Mouse (Mus musculus): ENCODE data around the gene Pakap.

The Pakap gene

DNA sequence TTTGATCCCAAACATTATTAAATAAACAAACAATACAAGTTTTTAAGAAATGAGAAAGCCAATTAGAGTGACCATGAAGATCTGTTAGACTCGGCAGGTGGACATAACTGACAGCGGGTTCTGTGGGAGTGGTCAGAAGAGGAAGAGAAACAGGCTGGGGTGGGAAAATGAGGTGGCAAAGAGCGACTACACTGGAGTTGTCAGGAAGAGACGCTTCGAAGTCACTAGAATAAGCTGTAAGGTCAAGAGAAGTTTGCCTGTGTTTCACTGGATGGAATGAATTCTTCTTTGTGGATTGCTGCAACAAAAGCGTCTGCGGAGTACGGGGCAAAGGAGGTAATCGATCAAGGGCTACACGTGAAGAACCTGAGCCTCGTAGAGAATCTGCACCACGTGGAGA lies 109.9 kb downstream of the Pakap start:
- DNase-seq (ENCODE audit: low spot score), result no peak

DNA sequence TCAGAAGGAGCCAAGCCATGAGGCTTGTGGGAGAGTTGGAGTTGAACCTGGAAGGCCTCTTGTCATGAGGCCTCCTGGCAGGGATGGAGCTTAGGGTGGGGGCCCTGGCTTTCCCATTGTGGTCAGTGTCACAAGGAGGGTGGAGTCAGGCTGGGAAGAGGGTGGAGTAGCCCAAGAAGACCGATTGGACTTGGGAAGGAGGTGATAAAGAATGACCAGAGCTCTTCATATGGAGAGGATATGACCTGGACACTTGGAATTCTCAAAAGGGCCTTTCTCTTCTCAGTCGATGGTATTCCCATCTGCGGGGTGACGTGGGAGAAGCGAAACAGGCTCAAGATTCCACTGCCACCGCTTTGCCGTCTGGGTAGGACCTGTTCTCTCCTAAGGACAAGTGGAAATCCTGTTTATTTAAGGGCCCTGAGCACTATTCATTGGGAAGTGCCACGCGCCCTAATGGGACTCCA lies 111.0 kb downstream of the Pakap start:
- DNase-seq (ENCODE audit: low spot score), result no peak

DNA sequence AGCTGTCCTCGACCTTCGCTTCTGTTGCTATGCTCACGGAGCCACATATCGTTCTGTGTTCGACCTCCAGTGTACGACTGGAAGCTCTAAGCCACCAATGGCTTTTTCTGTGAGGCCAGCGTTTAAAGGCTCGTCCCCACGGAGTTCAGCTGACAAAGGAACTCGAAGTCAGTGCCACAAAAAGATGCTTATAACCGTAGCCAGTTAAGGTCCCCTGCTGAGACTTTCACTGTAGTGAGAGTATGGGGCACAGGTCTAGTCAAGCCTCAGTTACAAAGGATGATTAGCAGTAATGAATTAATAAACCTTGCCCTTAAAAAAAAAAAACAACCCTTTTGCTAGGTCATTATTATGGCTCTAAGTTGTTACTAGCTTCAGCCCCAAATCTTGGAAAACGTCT lies 112.2 kb downstream of the Pakap start:
- no peak for DNase-seq (ENCODE audit: low spot score)

DNA sequence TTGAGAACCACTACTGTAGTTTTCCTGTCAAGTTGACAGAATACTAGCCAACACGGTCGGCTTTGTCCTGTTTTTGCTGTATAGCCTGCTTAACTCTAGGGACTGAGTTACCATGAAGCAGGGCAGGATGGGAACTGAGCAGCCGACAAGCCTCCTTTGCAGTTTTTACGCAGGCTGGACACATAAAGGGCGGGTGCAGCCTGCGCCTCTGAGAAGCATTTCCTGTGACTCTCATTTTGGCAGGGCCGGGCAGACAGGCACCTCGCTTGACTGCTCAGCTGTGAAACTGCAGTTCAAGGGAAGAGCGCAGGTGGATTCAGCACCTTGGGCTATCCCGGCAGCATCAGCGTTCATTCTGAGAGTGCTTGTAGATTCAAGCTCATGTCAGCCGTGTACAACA lies 113.5 kb downstream of the Pakap start:
- DNase-seq (ENCODE audit: low spot score), result no peak

DNA sequence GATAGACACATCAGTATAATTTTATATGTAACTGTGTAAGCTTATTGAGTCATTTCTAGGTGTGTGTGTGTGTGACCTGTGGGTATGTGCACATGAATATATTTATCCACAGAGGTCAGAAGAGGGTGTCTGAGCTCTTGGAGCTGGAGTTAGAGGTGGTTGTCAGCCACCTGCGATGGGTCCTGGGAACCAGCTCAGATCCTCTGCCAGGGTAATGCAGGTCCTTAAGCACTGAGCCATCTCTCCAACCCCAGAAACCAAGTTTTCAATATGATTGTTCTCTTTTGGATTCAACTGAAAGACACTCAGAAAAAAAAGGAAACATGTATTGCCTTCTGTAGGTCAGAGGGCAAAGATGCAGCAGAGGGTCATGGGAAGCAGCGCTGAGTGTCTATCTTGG lies 114.4 kb downstream of the Pakap start:
- DNase-seq (ENCODE audit: low spot score), result no peak

DNA sequence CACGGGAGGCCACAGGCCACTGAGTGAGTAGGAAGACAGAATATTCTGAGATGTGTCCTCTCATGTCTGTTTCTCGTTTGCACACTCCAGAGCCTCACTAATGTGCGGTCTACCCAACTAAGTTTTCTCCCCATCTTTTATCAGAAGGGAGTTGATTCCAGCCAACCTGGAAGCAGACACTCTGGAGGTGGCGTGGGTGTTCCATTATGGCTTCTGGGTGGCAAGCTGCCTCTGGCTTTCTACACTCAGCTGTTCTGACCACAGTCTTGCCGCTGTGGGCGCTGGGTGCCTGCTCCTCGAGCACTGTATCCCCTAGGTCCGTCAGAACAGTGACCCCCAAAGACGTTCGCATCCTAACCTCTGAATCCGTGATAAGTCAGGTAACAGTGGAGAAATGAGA lies 115.0 kb downstream of the Pakap start:
- DNase-seq (ENCODE audit: low spot score), result no peak

DNA sequence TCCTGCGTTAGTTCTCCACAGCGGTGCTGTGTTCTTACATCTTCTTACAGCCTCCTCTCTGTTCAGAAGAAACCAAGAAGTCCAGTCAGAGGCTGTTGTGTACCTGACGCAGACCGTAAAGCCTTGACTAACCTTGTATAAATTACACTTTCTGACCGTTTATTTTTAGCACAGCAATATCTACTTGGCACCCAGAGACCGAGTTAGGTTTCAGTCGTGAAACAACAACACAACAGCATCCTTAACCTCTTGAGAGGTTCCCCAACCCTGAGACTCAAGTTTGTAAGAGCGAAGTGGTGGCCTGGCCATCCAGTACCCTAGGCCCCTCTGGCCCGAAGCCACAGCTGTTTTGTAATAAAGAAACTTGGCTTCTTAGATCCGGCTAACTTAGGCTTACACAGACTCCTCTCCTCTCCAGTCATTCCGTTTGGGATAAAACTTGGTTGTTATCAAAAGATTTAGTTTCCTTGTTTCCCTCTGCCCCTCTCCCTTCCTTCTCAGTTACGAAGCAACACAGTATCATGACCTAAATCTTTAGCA lies 116.8 kb downstream of the Pakap start:
- DNase-seq (ENCODE audit: low spot score), result no peak

DNA sequence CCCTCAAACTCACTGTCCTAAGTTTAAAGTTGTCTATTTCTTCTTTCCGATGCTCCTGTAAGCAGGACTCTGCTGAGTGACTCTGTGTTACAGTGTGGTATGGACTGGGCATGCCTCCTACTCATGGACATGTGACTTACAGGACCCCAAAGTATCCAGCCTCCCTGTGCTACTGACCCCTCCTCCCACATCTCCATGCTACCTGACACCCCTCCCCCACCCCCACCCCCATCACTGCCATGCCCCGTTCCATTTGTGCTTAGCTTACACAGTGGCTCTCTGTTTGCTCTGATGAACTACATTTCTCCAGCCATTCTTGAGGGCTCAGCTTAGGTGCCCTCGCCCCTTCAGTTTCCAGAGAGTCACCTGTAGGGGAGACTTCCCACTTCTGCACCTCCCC lies 118.8 kb downstream of the Pakap start:
- DNase-seq (ENCODE audit: low spot score), result no peak

DNA sequence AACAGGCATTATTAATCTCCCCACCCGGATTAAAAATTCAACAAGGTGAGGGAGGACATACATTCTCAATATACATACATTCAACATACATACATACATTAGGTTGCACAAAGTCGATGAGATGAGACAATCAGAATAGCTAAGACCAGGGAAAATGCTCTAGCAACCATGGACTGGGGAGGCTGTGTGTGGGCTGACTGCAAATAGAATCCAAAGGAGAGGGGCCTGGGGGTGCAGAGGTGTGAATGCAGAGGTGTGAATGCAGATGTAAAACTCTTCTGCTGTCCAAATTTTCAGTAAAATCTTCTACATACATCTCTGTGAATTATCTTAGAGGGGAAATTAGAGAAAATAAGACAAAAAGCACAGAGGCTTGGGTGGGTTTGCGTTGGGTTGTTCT lies 119.6 kb downstream of the Pakap start:
- no peak for DNase-seq (ENCODE audit: low spot score)

DNA sequence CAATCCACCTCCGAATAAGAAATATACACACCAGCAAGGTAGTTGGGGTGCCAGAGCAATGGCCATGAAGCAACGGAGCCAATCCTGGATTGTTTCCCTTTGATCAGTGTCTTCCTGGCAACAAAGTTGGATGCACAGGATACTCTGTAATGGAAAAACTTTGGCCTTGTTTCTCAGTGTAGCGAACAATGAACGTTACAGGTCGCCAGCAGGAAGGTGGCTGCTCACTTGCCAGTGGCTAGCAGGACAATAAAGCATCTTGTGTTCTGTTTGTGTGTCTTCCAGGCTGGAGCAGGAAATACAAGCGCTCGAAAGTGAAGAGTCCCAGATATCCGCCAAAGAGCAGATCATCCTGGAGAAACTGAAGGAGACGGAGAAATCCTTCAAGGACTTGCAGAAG lies 120.2 kb downstream of the Pakap start:
- no peak for DNase-seq (ENCODE audit: low spot score)

DNA sequence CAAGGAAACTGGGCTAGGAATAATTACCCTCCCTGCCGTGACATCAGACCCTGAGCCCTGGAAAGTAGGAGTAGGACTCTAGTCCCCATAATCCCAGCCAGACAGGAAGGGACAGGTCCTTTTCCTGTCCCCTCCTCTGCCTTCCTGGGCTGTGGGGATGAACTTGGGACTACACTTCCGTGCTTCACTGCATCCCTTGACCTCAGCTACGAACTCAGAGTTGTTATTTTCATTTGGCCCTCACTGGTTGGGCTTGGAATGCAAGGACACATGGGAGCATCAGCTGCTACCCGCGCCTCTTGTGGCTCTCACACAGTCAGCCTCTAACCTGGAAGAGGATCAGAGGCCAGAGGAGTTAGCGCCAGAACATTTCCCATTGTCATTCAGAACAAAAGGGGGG lies 122.0 kb downstream of the Pakap start:
- DNase-seq (ENCODE audit: low spot score), result no peak

DNA sequence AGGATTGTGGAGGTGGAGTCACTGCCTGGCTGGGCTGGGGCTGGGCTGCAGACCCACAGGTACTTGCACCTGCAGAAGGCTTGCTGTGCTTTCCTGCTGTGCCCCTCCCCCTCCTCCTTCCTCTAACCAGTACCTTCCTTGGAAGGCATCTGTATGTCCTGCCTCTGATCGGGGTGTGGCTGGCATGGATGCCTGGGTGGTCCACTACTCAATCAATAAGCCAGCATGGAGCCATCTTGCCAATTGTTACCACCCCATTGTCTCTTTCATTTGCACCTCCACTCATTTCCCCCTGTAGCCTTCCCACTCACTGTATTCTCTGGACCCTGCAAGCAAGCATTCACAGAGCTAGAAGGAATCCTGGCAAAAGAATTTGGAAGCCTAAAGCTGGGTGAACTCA lies 122.8 kb downstream of the Pakap start:
- DNase-seq (ENCODE audit: low spot score), result no peak

DNA sequence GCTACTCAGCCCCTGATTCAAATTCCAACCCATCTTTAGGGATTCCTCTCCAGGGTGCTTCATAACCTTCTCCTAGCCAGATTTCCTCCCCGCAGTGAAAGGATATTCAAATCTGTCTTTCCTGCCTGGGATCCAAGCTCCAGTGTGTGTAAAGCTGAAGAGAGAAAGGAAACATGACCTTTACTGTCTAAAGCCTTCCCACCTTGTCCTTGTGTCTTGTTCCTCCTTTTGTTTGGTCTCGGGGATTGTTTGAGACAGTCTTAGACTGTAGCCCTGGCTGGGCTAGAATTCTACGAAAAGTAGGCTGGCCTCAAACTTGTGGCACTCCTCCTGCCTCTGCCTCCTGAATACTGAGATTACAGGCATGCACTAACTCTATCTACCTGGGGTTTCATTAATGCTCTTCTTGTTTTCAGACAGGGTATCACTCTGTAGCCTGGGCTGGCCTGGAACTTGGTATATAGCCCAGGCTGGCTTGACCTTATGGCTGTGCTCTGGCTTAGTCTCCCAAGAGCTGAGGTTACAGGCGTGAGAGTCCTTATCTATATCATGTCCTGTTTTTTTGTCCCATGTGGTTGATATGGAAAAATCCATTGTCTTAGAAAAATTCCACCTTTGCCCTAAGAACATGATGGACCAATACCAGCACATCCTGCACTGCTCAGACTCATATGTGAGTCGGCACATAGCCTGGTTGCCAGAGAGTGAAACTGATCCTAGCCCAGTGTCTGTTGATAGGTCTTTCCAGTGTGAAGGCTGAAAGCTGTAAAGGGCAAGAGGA lies 126.6 kb downstream of the Pakap start:
- no peak for DNase-seq (ENCODE audit: low spot score)

DNA sequence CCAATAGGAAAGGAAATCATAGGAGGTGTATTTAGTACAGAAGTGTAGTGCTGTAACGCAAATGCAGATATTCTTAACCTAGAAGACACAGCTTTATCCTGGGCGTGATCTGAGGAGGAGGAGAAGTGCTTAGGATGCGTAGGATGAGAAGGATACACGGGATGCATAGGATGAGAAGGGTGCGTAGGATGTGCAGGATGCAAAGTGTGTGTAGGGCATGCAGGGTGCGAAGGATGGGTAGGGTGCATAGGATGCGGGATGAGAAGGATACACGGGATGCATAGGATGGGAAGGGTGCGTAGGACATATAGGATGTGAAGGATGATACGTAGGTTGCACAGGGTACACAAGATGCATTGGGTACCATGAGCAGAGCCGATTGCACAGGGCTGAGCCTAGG lies 129.0 kb downstream of the Pakap start:
- DNase-seq (ENCODE audit: low spot score), result no peak

DNA sequence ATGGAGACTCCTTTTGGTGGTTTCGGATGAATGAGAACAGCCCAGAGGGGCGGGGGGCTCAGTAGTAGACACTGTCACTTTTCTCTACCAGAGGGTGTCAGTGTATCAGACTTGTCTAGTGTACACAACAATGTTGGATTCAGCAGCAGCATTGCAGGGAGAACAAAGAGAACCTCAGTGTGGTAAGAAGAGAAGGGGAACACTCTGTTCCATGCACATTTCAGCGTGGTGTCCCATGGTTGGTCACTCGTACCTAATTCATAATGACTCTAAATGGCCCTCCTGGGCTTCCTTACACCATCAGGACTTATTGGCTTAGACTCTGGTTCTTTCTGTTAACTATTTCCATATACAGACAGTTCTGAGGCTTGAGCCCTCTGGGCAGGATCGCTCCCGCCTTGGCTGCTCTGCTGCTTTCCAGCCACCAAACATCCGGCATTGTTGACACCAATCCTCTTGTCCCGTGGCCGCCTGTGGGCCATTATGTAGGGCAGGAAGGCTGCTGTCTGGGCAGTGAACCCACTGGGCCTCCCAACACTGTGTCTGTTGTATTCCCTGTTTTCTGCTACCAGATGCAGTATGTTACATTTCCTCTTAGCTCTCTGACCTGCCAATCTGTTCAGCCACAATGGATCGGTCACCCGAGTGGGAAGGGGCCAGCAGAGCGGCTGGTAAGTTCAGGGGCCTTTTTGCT lies 130.1 kb downstream of the Pakap start:
- no peak for DNase-seq (ENCODE audit: low spot score)

DNA sequence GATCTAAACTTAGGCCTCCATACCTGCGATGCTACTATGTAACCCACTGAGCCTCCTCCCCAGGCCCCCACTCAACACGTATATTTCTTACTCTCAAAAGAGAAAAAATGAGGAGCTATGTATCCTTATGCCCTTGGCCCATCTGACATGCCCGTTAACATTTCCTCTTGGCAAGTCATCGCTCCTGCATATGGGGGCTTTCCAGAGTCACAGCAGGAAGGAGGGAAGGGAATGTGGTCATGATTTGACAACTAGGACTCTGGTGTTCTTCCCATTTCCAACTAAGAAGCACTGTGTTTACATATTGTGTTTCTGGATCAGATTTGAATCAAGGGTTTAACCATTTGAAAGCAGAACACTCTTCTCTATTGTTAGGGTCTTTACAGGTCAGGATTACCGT lies 133.6 kb downstream of the Pakap start:
- DNase-seq (ENCODE audit: low spot score), result no peak

DNA sequence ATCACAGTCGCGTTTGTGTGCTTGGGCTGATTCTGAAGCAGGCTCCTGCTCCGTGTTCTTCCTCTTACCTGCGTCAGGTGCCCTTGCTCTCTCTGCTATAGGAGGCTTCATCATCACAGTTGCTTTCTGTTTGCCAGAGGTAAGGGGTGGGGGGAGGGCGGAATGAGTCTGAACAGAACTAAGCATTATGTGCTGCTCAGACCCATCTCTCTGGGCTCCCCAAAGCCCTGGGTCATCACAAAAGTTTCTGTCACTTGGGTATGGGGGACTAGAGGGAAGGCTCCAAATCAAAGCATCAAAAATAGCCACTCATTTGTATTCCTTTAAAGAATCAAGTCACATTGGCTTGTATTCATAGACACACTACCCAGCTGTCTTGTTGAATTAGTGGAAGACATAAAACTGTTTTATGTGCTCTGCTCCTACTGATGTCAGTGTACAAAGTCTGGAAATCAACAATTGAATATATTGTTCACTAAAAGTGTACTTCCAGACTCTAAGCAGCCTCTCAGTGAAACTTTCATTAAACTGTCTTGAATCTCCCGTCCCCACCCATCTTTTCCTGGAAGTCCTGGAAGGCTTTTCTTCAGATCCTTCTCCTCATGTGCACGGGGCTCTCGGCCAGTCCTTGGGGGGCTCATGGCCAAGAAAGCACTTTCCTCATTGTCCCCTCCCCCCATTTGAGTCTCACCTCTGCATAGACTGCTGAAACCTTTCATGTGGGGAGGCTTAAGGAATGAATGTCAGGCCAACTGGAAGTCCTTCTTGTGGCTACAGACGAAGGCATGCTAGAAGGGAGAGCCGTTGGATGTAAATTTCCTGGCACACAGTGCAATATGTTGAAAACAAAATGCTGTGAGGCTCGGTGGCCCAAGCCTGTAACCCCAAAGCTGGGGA lies 135.8 kb downstream of the Pakap start:
- no peak for DNase-seq (ENCODE audit: low spot score)

DNA sequence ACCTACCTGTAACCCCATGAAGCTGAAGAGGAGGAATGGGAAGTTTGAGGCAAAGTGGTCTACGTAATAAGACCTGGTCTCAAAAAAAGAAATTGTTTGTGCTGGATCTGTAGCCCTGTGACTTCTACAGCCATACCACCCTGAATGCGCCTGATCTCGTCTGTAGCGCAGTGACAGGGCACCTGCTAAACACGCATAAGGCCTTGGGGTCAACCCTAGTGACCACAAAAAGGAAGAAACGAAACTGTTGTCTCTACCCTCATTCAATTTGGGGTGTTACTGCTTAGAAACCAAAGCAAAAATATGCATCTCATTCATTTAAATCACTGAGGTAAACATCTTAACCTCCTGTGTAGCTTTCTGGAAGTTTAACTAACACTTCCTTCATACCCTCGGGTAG lies 136.6 kb downstream of the Pakap start:
- no peak for DNase-seq (ENCODE audit: low spot score)

DNA sequence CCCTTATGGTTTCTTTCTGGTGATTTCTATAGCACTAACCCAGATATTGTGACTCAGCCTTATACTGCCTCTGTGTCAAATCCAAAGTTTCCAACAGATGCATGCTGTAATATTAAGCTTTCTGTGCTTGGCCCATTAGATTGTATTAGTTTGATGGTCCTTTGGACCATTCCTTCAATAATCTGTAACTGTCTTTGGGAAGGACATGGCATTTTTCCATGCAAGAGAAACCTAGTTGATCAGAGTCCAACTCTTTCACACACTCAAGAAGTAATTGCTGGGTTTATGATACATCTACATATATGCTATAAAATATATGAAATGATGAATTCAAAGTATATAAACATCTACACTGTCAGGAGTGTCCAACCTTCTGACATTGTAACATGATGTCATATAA lies 147.9 kb downstream of the Pakap start:
- no peak for DNase-seq (ENCODE audit: low spot score)

DNA sequence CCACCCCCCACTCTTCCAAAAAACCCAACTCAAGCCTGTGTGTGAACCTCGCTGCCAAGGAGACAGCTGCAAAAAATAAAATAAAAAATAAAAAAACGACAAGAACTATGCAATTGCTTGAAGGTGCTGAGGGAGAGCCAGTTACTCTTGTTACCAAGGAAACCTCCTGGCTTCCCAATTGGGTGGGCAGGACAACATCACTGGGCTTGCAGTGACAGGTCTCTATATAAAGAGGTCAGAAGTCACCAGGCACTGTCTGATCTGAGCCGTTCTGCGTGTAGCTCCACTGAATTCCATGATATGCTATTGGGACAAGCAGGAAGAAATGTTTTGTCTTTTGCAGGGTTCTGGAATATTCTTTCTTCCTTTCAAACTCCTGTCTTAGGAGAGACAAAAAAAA lies 148.8 kb downstream of the Pakap start:
- DNase-seq (ENCODE audit: low spot score), result no peak

DNA sequence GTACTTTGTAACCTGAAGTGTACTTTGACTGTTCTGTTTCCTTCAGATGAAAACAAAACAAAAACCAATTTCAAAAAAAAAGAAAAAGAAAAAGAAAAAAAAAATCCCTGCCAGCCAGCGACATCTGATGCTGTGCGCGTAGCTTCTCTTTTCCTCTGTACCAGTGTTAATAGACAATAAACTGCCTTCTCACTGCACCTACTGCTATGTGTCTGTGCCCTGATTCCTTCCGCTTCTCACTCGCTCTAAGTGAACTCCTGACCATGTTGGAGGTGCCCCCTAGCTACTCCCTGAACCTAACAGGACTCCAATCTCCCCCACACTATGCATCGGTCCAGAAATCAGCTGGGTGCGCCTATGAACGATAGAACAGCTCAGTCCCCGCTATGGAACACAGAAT lies 149.4 kb downstream of the Pakap start, which contains the start of gene Akap2:
TSS of gene Akap2 (plus strand) at position 304 of the 400 bp plus-strand sequence.
- DNase-seq (ENCODE audit: low spot score), result no peak

DNA sequence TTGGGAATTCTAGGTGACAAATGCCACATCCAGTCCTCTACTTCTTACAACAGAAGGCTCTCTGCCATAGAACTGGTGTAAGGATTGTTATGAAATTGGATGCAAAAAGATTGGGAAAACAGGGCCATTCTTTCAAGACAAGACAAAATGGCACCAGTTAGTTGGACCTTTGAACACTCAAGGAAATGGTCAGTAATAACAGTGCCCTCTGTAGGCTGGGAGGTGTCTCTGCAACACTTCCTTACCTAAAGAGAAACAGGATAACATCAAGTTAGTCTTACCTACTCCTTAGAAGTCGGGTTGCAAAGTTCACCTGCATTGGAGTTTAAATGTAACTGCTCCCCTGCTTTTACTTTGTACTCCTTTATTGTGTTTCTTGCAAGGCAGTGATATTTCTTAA lies 151.4 kb downstream of the Pakap start:
- no peak for DNase-seq (ENCODE audit: low spot score)

All from ovary, postnatal 14 days (tissue).